Mouse (Mus musculus): ENCODE results near the gene Slc24a3.

The Slc24a3 gene

GRCm38 (mm10) chr2:145631123-145631798, 463.7 kb downstream of the Slc24a3 start:
- DNase-seq (ENCODE audit: low read depth, low spot score), result no peak

GRCm38 (mm10) chr2:145631799-145632174, 464.2 kb downstream of the Slc24a3 start:
- DNase-seq (ENCODE audit: low read depth, low spot score), result no peak

GRCm38 (mm10) chr2:145633811-145634210, 466.3 kb downstream of the Slc24a3 start:
- DNase-seq (ENCODE audit: low read depth, low spot score), result no peak

- no peak for DNase-seq (ENCODE audit: low read depth, low spot score)
Observed at GRCm38 (mm10) chr2:145640255-145640984, 472.9 kb downstream of the Slc24a3 start.

- no peak for DNase-seq (ENCODE audit: low read depth, low spot score)
Observed at GRCm38 (mm10) chr2:145655373-145655960, 487.9 kb downstream of the Slc24a3 start.

- no peak for DNase-seq (ENCODE audit: low read depth, low spot score)
Observed at GRCm38 (mm10) chr2:145656121-145656520, 488.6 kb downstream of the Slc24a3 start.

- peak; percentile 90 for DNase-seq (ENCODE audit: low read depth, low spot score)
Observed at GRCm38 (mm10) chr2:145656716-145657115, 489.2 kb downstream of the Slc24a3 start.

- DNase-seq (ENCODE audit: low read depth, low spot score), result no peak
Observed at GRCm38 (mm10) chr2:145661242-145661641, 493.7 kb downstream of the Slc24a3 start.

- no peak for DNase-seq (ENCODE audit: low read depth, low spot score)
Observed at GRCm38 (mm10) chr2:145663899-145664298, 496.3 kb downstream of the Slc24a3 start.

GRCm38 (mm10) chr2:145664311-145664710, 496.8 kb downstream of the Slc24a3 start:
- no peak for DNase-seq (ENCODE audit: low read depth, low spot score)

- no peak for DNase-seq (ENCODE audit: low read depth, low spot score)
Observed at GRCm38 (mm10) chr2:145668135-145668534, 500.6 kb downstream of the Slc24a3 start.

- DNase-seq (ENCODE audit: low read depth, low spot score), result peak; percentile 74
Observed at GRCm38 (mm10) chr2:145670131-145670530, 502.6 kb downstream of the Slc24a3 start.

GRCm38 (mm10) chr2:145674496-145675141, 507.1 kb downstream of the Slc24a3 start:
- DNase-seq (ENCODE audit: low read depth, low spot score), result peak; percentile 44

GRCm38 (mm10) chr2:145675142-145675755, 507.7 kb downstream of the Slc24a3 start, which contains the start of gene Rin2:
Gene Rin2 (plus strand): TSS chr2:145675215.
- DNase-seq (ENCODE audit: low read depth, low spot score), result peak; percentile 85

GRCm38 (mm10) chr2:145675756-145676543, 508.4 kb downstream of the Slc24a3 start:
- DNase-seq (ENCODE audit: low read depth, low spot score), result peak; percentile 91

- DNase-seq (ENCODE audit: low read depth, low spot score), result no peak
Observed at GRCm38 (mm10) chr2:145676544-145676925, 509.0 kb downstream of the Slc24a3 start.

- DNase-seq (ENCODE audit: low read depth, low spot score), result peak; percentile 61
Observed at GRCm38 (mm10) chr2:145676936-145677335, 509.4 kb downstream of the Slc24a3 start.

- DNase-seq (ENCODE audit: low read depth, low spot score), result no peak
Observed at GRCm38 (mm10) chr2:145680141-145680540, 512.6 kb downstream of the Slc24a3 start.

- peak; percentile 33 for DNase-seq (ENCODE audit: low read depth, low spot score)
Observed at GRCm38 (mm10) chr2:145680762-145681161, 513.2 kb downstream of the Slc24a3 start.

GRCm38 (mm10) chr2:145681626-145682025, 514.1 kb downstream of the Slc24a3 start:
- DNase-seq (ENCODE audit: low read depth, low spot score), result peak; percentile 77

- DNase-seq (ENCODE audit: low read depth, low spot score), result peak; percentile 49
Observed at GRCm38 (mm10) chr2:145682924-145683323, 515.4 kb downstream of the Slc24a3 start.

All from 3T3-L1 (cell line).